Mouse (Mus musculus): ENCODE data around the gene Trdn.

GRCm38 (mm10) chr10:33353026-33353425, 272.7 kb downstream of the Trdn start:
- TF ChIP-seq CTCF (IDR thresholded peaks at IDR 0.05; ENCODE audit: low read depth, low read length) (no peak), POLR2AphosphoS5 (IDR thresholded peaks at IDR 0.05; ENCODE audit: insufficient replicate concordance, low read depth, low read length) (no peak), GATA1 (IDR thresholded peaks at IDR 0.05; ENCODE audit: borderline replicate concordance, low read length) (no peak), GATA2 (IDR thresholded peaks at IDR 0.05; ENCODE audit: borderline replicate concordance, low read depth, low read length) (no peak), TAL1 (conservative IDR thresholded peaks at IDR 0.05; ENCODE audit: low read depth, low read length) (no peak)

Data from G1E (cell line).